Mouse (Mus musculus) ovary, postnatal 14 days (tissue): ENCODE measurements at regions not wholly inside any gene's neighbourhood (a gene's known extent, or its start where the extent isn't known, plus 50 kb on each side); places are given as distances from the start of the nearest gene placed in this dataset.
"Not testable (repeated sequence)": the region's sequence is repeated elsewhere in the genome, so short reads cannot be mapped to it uniquely, and the experiment has no call there.

ENCODE experiments used
- DNase-seq: peaks from one replicate; pipeline ENCODE4 v3.0.0; 2022; ENCODE audit warnings: low spot score

DNA sequence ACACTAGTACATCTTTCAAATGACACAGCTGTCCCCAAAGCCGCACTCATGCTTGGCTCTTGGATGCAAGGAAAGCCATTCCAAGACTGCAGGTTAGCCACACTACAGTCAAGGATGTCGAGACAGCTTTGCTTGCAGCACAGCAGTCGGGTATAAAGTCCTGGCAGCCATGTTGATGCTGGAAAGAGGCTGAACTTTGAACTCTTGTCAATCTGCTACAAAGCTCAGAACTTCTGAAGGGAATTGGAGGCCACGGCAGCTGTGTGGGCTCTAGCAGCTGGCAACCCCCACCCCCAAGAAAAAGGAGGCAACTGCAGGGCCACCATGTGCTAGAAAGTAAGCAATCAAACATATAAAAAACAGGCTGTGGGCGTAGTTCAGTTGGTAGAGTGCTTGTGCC is 90.0 kb upstream of the Zcchc2 start:
- no peak for DNase-seq

DNA sequence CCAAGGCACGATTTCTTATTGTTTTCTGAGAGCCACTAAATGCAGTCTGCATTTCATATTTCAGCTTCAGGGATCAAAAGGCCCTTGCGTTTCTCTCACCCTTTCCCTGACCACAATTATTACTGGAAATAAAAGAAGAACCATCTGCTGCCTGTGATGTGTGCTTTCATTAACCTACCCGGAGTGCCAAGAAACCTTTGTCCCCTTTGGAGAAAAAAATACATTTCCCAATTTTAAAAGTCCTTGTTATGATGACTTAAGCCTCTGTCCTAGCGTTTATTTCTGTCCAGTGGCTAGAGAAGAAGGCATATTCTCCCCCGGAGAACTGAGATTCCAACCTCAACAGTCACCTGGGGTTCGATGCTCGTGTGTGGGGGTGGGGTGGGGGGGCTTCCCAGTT is 89.3 kb upstream of the Zcchc2 start:
- DNase-seq = no peak

DNA sequence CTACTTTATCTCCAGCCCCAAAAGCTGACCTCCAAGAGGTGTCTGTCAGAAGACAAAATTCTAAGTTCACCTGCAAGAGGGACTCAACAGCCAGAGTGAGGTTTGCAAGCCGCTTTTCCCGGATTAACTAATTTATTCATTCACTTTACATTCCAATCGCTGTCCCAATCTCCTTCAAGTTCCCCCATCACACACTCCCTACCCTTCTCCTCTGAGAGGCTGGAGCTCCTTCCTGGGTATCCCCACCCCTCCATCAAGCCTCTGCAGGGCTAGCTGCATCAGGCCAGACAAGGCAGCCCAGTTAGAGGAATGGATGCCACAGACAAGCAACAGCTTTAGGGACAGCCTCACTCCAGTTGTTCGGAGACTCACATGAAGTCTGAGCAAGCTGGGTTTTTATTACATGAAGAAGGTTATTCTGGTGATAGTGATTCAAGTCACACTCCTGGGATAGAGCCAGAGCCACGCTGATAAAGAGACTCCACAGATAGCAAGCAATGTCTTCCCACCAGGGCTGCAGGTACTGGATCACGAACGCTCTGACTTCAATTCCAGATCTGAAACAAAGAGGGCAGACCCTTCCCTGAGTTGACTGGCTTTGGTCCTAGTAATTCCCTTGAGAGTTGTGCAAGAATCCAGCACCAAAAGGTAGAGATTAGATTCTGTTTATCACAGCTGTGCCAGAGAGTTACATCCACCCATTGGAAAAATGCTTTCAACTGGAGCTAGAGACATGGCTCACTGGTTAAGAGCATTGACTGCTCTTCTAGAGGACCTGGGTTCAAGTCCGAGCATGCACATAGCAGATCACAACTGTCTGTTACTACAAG is 86.7 kb upstream of the Zcchc2 start:
- no peak for DNase-seq

DNA sequence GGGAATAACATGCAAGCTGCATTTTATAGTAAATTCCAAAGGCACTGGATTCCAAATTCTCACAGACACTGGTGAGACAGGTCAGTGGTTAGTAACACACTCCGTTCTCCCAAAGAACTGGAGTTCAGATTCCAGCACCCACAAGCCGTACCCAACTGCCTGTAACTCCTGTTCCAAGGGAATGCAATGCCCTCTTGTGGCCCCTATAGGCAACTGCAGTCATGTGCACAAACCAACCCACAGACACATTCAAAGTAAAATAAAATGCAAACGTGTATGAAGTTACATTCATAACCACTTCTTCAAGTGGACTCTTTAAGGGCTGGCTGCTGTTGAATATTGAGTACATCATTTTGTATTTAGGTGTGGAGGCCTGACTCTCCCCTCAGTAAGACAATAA is 85.5 kb upstream of the Zcchc2 start:
- no peak for DNase-seq

DNA sequence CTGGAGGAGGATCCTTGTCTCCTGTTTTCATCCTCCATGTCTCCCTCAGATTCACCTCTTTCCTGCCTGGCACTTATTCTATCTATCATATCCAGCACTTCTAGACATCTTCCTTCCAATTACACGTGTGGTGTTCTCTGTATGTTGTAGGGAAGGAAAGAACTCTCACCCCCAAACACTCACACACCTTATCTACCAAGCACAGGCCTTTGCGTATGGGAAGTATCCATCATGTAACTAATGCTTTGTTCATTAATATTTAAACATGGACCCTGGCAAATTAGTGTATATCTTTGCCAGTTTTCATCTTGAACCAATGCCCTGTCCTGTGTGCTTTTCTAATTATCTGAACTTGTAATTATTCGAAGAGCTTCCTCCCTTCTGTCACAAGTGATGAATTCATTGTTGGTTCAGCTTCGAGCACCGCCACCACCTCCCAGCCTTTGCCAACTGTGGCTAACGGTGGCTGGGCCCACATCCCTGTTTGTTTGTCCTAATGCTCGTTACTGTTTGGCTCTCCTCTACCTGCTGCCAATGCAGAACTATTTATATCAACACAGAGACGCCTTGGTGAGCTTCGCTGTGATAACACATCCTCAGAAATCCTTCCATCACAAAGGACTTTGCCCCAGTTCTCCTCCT is 84.3 kb upstream of the Zcchc2 start:
- no peak for DNase-seq

DNA sequence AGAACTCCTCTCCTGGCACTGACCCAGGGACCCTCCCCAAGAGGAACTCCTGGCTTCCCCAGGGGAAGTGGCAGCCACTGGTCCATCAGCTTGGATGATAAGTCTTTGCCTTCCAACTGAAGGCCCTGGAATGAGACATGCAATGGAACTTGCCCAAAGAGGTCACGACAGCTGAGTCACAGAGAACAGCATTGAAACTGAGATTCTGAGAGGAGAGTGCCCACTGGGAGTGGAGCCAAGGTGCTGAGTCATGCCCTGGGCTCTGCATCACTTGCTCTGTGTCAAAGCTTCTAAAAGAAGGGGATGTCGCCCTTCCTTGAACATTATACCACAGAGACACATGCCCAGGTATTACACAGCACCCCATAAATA is 83.8 kb upstream of the Zcchc2 start:
- peak; percentile 37 for DNase-seq

DNA sequence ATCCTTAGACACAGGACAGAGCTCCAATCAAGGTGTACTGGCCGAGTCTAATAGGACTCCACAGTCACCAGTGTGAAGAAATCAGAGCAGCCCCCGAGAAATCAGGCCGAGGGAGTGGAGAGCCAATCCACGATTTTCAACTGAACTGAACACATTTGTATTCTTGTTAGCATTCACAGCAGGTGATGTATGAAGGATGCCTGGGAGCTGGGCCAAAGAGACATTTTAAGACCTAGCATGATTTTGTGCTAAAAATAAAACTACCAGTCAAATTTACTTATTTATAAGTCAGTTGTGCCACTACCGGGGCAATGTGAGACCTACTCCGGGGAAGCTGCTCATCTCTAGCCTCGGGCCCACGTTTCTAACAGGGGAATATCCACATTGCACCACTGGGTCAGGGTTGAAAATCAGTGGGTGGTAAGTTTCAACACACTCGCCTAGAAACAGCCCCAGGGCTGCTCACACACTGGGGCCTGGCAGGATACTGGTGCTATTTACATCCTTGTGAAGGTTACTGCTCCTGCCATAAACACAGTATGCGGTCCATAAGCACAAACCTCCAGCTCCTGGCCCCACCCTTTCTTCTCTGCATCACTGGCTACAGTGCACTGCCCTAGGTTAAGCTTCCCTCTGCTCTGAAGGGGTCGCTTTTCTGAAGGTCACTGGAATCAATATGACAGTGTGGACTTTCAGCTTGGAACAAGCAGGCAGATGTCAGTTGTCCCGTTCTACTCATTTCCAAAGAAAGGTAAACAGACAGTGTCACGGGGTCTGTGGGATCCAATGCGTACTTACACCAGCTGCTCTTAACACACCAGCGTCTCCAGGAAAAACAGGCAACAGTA is 82.0 kb upstream of the Zcchc2 start:
- DNase-seq = no peak

DNA sequence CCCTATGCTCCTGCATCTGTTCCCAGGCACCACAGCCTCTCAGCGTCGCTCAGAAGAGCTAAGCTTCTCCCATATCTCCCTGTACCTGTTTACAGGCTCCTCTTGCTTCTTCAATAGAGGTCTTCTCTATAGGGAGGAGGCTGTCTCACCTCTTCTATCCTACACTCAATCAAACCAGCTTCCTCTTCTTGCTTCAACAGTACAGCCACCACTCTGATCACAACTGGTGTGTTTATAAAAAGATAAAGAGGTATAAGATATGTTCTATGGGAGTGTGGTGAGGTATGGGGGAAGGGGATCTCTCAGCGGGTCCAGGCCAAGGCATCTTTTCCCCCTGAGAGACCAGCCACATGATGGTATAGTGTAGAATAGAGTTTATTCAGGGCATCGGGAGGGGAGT is 81.1 kb upstream of the Zcchc2 start:
- no peak for DNase-seq

DNA sequence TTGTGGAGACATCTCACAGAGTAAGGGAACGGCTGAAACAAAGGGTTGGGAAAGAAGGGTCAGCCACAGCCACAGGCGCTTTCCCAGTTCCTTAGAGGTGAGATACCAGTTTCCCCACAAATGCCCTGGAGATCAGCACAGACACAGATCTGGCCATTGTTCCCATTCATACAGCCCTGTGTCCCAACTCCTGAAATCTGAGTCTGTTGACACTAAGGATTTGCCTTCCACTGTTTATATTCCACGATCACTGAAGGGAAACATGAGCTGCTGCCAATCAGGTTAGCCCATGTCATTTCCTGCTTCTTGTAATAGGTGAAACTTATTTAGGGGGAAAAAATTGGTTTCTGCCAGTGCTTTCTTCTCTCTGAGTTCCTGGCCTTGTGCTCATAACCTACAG is 78.5 kb upstream of the Zcchc2 start:
- no peak for DNase-seq

DNA sequence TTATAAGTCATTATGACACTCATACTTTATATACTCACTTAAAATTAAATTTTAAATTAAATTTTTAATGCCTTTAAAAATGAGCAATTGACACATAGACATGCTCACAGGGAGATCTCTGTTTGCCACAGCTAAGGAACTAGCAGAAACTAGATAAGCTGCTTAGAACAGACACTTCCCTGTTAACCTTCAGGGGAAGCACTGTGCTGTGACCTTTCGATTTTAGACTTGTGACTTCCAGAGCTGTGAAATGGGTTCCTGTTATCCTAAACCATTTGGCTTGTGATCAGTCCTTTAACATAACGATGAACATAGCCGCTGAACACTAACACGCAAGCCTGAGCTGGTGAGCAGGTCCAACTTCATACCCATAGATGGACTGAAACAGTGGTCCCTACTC is 68.4 kb upstream of the Zcchc2 start:
- no peak for DNase-seq

DNA sequence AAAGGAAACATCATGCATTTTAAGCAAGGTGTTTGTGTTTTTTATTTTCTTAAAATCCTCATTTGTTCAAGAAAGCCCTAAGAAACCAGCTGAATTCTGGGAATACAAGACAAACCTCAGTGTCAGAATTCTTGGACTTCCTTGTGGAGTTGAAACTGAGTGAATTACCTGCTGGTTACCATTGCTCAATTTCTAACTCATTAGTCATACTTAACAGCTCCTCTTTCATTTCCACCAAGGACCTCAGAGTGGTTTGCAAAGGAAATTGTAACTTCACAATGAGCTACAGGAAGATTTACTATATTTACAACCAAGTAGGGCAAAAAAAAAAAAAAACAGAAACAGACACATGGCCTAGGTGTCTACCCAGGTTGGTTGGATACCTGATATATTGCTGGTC is 67.6 kb upstream of the Zcchc2 start:
- no peak for DNase-seq

DNA sequence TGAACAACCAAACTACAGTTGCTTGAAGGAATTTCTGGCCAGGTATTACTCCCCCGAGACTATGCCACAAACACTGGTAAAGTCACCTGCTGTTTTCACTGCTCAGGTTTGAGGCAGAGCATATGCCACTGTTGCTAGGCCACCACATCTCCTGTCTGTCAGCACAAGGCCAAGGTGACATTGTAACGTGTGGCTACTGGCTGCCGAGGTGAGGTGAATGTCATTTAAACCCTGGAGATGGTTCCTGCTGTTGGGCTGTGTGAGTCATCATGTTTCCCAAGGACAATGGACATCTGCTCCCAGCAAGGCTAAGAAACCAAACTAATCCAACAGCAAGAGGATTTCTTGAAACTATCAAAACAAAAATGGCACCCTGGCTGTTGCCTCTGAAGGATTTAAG is 67.2 kb upstream of the Zcchc2 start:
- no peak for DNase-seq

DNA sequence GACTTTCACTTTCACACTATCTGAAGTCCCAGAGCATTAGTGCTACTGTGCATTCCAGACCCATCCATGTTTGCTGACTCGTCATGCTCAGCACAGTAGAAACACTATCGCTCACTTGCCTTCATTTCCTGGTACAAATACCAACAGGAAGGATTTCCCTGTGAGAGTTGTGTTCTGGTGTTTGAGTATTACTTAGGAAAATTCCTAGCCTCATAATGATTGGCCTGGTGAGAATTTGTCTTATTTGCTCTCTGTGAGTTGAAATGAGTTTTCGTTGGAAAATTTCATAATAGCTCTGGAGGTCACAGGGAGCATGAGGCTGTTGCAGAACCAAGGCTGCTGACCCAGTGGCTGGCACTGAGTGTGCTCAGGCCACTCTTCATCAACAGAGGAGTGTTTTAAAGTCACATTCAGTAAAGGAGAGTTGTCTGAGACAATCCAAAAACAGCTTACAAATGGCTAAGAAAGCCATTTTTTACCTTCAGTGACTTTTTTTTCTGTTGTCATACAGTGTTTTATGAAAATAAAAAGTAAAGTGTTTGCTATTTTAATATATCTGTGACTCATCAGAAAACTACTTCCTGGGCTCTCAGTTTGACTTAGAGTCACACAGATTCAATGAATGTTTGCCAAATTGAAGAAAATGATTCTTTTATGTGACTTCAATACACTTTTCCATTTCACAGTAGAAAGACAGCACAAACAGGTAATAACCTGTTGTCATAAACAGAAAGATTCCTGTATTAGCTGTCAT is 64.4 kb upstream of the Zcchc2 start:
- DNase-seq = no peak

DNA sequence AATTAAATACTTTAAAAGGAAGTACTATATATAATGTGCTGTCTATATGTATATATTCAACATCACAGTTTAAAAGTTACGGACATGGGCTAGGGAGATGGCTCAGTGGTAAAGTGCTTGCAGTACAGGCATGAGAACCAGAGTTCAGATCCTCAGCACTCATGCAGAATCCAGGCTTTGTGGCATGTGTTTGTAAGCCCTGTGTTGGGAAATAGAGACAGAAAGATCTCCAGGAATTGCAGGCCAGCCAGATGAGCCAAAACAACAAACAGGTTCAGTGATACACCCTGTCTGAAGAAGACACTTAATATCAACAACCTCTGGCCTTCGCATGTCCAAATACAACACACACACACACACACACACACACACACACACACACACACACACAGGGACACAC is 63.3 kb upstream of the Zcchc2 start:
- DNase-seq = no peak

DNA sequence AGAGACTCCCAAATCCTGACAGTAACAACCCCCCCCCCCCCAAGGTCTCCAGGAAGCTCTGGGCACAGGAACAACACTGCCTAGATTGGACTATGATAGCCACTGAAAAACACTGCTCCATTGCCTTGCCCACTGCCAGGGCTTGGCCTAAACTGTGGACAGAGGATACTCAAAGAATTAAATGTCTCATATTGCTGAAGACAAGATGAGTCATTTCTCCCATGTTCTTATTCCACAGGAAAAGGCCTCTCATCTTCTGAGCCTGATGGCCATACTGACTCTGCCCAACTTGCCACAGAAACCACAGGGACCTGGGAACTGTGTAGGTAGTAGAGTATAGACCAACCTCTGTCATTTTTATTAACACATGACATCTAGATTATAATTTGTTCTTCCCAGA is 59.4 kb upstream of the Zcchc2 start:
- no peak for DNase-seq

DNA sequence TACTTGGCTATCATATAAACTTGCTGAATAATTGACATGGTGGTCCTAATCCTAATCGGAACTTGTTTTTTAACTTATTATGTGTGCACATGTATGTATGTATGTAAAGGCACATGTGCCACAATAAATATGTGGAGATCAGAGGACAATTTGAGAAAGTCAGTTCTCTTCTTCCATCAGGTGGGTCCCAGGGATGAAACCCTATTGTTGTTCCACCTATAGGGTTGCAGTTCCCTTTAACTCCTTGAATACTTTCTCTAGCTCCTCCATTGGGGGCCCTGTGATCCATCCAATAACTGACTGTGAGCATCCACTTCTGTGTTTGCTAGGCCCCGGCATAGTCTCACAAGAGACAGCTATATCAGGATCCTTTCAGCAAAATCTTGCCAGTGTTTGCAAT is 56.0 kb upstream of the Zcchc2 start:
- DNase-seq = not testable (repeated sequence)
